8 mouse cellular contexts compared by ENCODE assay signal in genomic region chr17:32363821-32364301, GRCm38 (mm10). TPM values are rescaled to one million over a fixed set of nuclear protein-coding genes. Genes with fewer than 3 reads are reported as not detected.
A peak's percentile ranks its signal among the peaks of the same experiment; 100 is the strongest.
DNase-seq lines count a peak whose midpoint lies in the region; ATAC-seq lines count a peak whose summit lies in the region.

No protein-coding gene starts in this region.

- H3K4me1 ChIP-seq in hindbrain, embryonic 16.5 days (ENCODE audit: control insufficient read depth, insufficient read depth, low read depth, low read length), result peaks cover 25% of the 10 kb centered on the region
- peaks cover 10% of the 10 kb centered on the region for H3K4me1 ChIP-seq in midbrain, embryonic 11.5 days (ENCODE audit: control insufficient read depth, insufficient read depth, low read length)

- H3K4me2 ChIP-seq in hindbrain, embryonic 16.5 days (ENCODE audit: low read length), result peak overlapping the region; percentile 90
- peak overlapping the region; percentile 48 for H3K4me2 ChIP-seq in midbrain, embryonic 11.5 days

- DNase-seq in cerebellum, adult 9-11 months, result peak; percentile 55
- DNase-seq in cerebellum, postnatal 10 days, result no peak
- DNase-seq in 3T3-L1 (ENCODE audit: low read depth, low spot score), result peak; percentile 29
- DNase-seq in embryo, embryonic 10.5 days (ENCODE audit: low spot score), result peak; percentile 48
- DNase-seq in midbrain, embryonic 11.5 days (ENCODE audit: low spot score, missing footprints), result peak; percentile 94
- no peak for DNase-seq in right cerebral cortex, postnatal 25 days

- no peaks in the 10 kb centered on the region for H3K27me3 ChIP-seq in hindbrain, embryonic 16.5 days (replicated peaks; ENCODE audit: control insufficient read depth, insufficient read depth, low read length)
- no peaks in the 10 kb centered on the region for H3K27me3 ChIP-seq in midbrain, embryonic 11.5 days (ENCODE audit: control insufficient read depth, insufficient read depth, low read length)

- peaks cover 29% of the 10 kb centered on the region for H3K36me3 ChIP-seq in hindbrain, embryonic 16.5 days (ENCODE audit: control insufficient read depth, insufficient read depth, low read length)
- peaks cover 18% of the 10 kb centered on the region; the same call in 1 of the 2 replicates for H3K36me3 ChIP-seq in midbrain, embryonic 11.5 days (ENCODE audit: control insufficient read depth, insufficient read depth, low read length)

- 0% methylated on average over 17 of the region's 50 CpGs for WGBS in hindbrain, embryonic 16.5 days
- WGBS in midbrain, embryonic 11.5 days, result under 1% methylated on average over 38 of the region's 50 CpGs

- H3K27ac ChIP-seq in hindbrain, embryonic 16.5 days (ENCODE audit: low read depth, low read length), result peak overlapping the region; percentile 82
- peak overlapping the region; percentile 50 for H3K27ac ChIP-seq in midbrain, embryonic 11.5 days (ENCODE audit: low read depth, low read length)

- peak overlapping the region; percentile 96 for H3K9ac ChIP-seq in hindbrain, embryonic 16.5 days (ENCODE audit: low read depth, low read length)
- peak overlapping the region; percentile 94 for H3K9ac ChIP-seq in midbrain, embryonic 11.5 days (ENCODE audit: low read length)

- no peaks in the 10 kb centered on the region for H3K9me3 ChIP-seq in hindbrain, embryonic 16.5 days (ENCODE audit: control insufficient read depth, low read length)
- no peaks in the 10 kb centered on the region for H3K9me3 ChIP-seq in midbrain, embryonic 11.5 days (ENCODE audit: control insufficient read depth, low read length)

- H3K4me3 ChIP-seq in hindbrain, embryonic 16.5 days (ENCODE audit: low read length), result peak overlapping the region; percentile 88
- H3K4me3 ChIP-seq in midbrain, embryonic 11.5 days (ENCODE audit: low read depth, low read length), result peak overlapping the region; percentile 85

- peak; percentile 66 for ATAC-seq in hindbrain, embryonic 16.5 days
- ATAC-seq in midbrain, embryonic 11.5 days (ENCODE audit: low FRiP score), result peak; percentile 68
- no peak for ATAC-seq in erythroid progenitor cell, adult 5-6 weeks (replicated peaks; ENCODE audit: low FRiP score, poor library complexity, severe bottlenecking)

RNA-seq across cellular contexts. Expression of gene Akap8l, which starts 13.5 kb away (rescaled TPM):
- polyA plus RNA-seq in hindbrain, embryonic 16.5 days (2015; fragmentation: Nextera tagmentation; extraction: Ambion mirVana), result 145 and 153 TPM in 2 replicates
- 67.1 and 67.4 TPM in 2 replicates for polyA plus RNA-seq in midbrain, embryonic 11.5 days (2014; fragmentation: Nextera tagmentation; extraction: Ambion mirVana)
- total RNA-seq in erythroid progenitor cell, adult 5-6 weeks (2015; ENCODE audit: low replicate concordance), result 45.8 and 108 TPM in 2 replicates
- total RNA-seq in erythroid progenitor cell, adult 5-6 weeks (2017; ENCODE audit: low replicate concordance), result 150 and 167 TPM in 2 replicates

RNA-seq across cellular contexts. Expression of gene Wiz, which starts 25.4 kb away (rescaled TPM):
- 28.5 and 37.3 TPM in 2 replicates for polyA plus RNA-seq in hindbrain, embryonic 16.5 days (2015; fragmentation: Nextera tagmentation; extraction: Ambion mirVana)
- polyA plus RNA-seq in midbrain, embryonic 11.5 days (2014; fragmentation: Nextera tagmentation; extraction: Ambion mirVana), result 33.7 and 36.9 TPM in 2 replicates
- total RNA-seq in erythroid progenitor cell, adult 5-6 weeks (2015; ENCODE audit: low replicate concordance), result 14.1 and 19.7 TPM in 2 replicates
- total RNA-seq in erythroid progenitor cell, adult 5-6 weeks (2017; ENCODE audit: low replicate concordance), result 3.3 and 5.6 TPM in 2 replicates

RNA-seq across cellular contexts. Expression of gene Rasal3, which starts 39.5 kb away (rescaled TPM):
- 0.98 and 1.0 TPM in 2 replicates for polyA plus RNA-seq in hindbrain, embryonic 16.5 days (2015; fragmentation: Nextera tagmentation; extraction: Ambion mirVana)
- polyA plus RNA-seq in midbrain, embryonic 11.5 days (2014; fragmentation: Nextera tagmentation; extraction: Ambion mirVana), result 0.52 and 0.70 TPM in 2 replicates
- 12.6 and 16.3 TPM in 2 replicates for total RNA-seq in erythroid progenitor cell, adult 5-6 weeks (2015; ENCODE audit: low replicate concordance)
- total RNA-seq in erythroid progenitor cell, adult 5-6 weeks (2017; ENCODE audit: low replicate concordance), result 5.3 and 17.5 TPM in 2 replicates

RNA-seq across cellular contexts. Expression of gene Akap8, which starts 42.8 kb away (rescaled TPM):
- 84.7 and 99.9 TPM in 2 replicates for polyA plus RNA-seq in hindbrain, embryonic 16.5 days (2015; fragmentation: Nextera tagmentation; extraction: Ambion mirVana)
- 53.0 and 55.4 TPM in 2 replicates for polyA plus RNA-seq in midbrain, embryonic 11.5 days (2014; fragmentation: Nextera tagmentation; extraction: Ambion mirVana)
- total RNA-seq in erythroid progenitor cell, adult 5-6 weeks (2015; ENCODE audit: low replicate concordance), result 26.8 and 33.5 TPM in 2 replicates
- 60.9 and 62.4 TPM in 2 replicates for total RNA-seq in erythroid progenitor cell, adult 5-6 weeks (2017; ENCODE audit: low replicate concordance)

Comparison
In these comparisons a context has a peak if more than half of its experiments do, and no peak if none do; other contexts are left out.
1. DNase-seq: peak in cerebellum, adult 9-11 months (single experiment), 3T3-L1 (single experiment), embryo, embryonic 10.5 days (single experiment) and midbrain, embryonic 11.5 days (single experiment); none in cerebellum, postnatal 10 days (0 of 2) and right cerebral cortex, postnatal 25 days (single experiment).